Mouse (Mus musculus) kidney, embryonic 16.5 days (tissue): Measurements from ENCODE around the gene Atg2a. TPM values are rescaled to one million over a fixed set of nuclear protein-coding genes. Genes with fewer than 3 reads are reported as not detected.

ENCODE experiments used
- ATAC-seq: fragments of 200-750 bp; cut with Nextera tagmentation; 2 replicates; pipeline ENCODE4 v1.8.0; 2017; ENCODE audit warnings: moderate TSS enrichment; ENCODE audit not compliant: low FRiP score, low TSS enrichment
- H3K27ac ChIP-seq: fragments of 300-500 bp; sonication (generic); 2 replicates; pipeline ENCODE4 v1.5.1; 2014; ENCODE audit warnings: low read length
- H3K27me3 ChIP-seq: fragments of 300-500 bp; sonication (generic); 2 replicates; pipeline ENCODE4 v1.6.1; 2014; ENCODE audit warnings: low read length, control low read depth, mixed read lengths; ENCODE audit not compliant: insufficient read depth
- H3K36me3 ChIP-seq: fragments of 300-500 bp; sonication (generic); 2 replicates; pipeline ENCODE4 v1.6.1; 2014; ENCODE audit warnings: low read length, control low read depth, mixed read lengths; ENCODE audit not compliant: insufficient read depth
- H3K4me1 ChIP-seq: fragments of 300-500 bp; sonication (generic); 2 replicates; pipeline ENCODE4 v1.6.1; 2014; ENCODE audit warnings: low read length, control low read depth, mixed read lengths; ENCODE audit not compliant: insufficient read depth
- H3K4me2 ChIP-seq: fragments of 300-500 bp; sonication (generic); replicated peaks from 2 replicates; pipeline ENCODE4 v1.6.1; 2014; ENCODE audit warnings: low read depth, low read length
- H3K4me3 ChIP-seq: fragments of 300-500 bp; sonication (generic); 2 replicates; pipeline ENCODE4 v1.5.1; 2014; ENCODE audit warnings: mild to moderate bottlenecking, low read length
- H3K9ac ChIP-seq: fragments of 300-500 bp; sonication (generic); replicated peaks from 2 replicates; pipeline ENCODE4 v1.6.1; 2014; ENCODE audit warnings: low read length
- H3K9me3 ChIP-seq: fragments of 300-500 bp; sonication (generic); 2 replicates; pipeline ENCODE4 v1.6.1; 2016; ENCODE audit warnings: low read length, control low read depth
- WGBS: fragments of 180-500 bp; shearing (Covaris S2); extraction: QIAGEN DNeasy Blood & Tissue Kit; methylation state at CpG from one replicate; pipeline ENCODE4 v1.1.7; 2014; 5-methylcytosine and 5-hydroxymethylcytosine counted together
- polyA plus RNA-seq: library from polyadenylated mRNA; unstranded; fragments of >200 nt; fragmentation: Nextera tagmentation; extraction: Ambion mirVana; gene quantifications from 2 replicates; pipeline ENCODE4 v1.2.1, GENCODE M21; 2015

Atg2a gene
- polyA plus RNA-seq, 1 experiment from 2014 or later = 12.1 TPM

- no peak for ATAC-seq
- H3K9ac ChIP-seq = peak overlapping the region; percentile 28; the same call in 1 of the 2 replicates
- peaks cover 6% of the 10 kb centered on the region; the same call in 1 of the 2 replicates for H3K9me3 ChIP-seq
- no peak overlapping the region for H3K27ac ChIP-seq
- H3K27me3 ChIP-seq = no peaks in the 10 kb centered on the region
- 39% methylated on average over 9 of the region's 9 CpGs for WGBS
- peak overlapping the region; percentile 23; the same call in 1 of the 2 replicates for H3K4me2 ChIP-seq
- peaks cover 25% of the 10 kb centered on the region for H3K36me3 ChIP-seq
- no peak overlapping the region for H3K4me3 ChIP-seq
- H3K4me1 ChIP-seq = peaks cover 7% of the 10 kb centered on the region; the same call in 1 of the 2 replicates
Measured at GRCm38 (mm10) chr19:6264200-6264599, 22.7 kb downstream of the Atg2a start.

- H3K36me3 ChIP-seq = peaks cover 22% of the 10 kb centered on the region
- H3K9ac ChIP-seq = no peak overlapping the region
- H3K9me3 ChIP-seq = peaks cover 6% of the 10 kb centered on the region; the same call in 1 of the 2 replicates
- ATAC-seq = no peak
- WGBS = 78% methylated on average over 8 of the region's 8 CpGs
- H3K4me3 ChIP-seq = no peak overlapping the region
- no peak overlapping the region for H3K27ac ChIP-seq
- no peaks in the 10 kb centered on the region for H3K27me3 ChIP-seq
- H3K4me1 ChIP-seq = peaks cover 7% of the 10 kb centered on the region; the same call in 1 of the 2 replicates
- no peak overlapping the region for H3K4me2 ChIP-seq
Measured at GRCm38 (mm10) chr19:6264945-6265344, 23.5 kb downstream of the Atg2a start.

GRCm38 (mm10) chr19:6265727-6266182 lies 24.3 kb downstream of the Atg2a start:
- ATAC-seq = no peak
- H3K9ac ChIP-seq = no peak overlapping the region
- no peak overlapping the region for H3K4me2 ChIP-seq
- H3K27ac ChIP-seq = no peak overlapping the region
- no peaks in the 10 kb centered on the region for H3K27me3 ChIP-seq
- WGBS = 79% methylated on average over 6 of the region's 6 CpGs
- peaks cover 3% of the 10 kb centered on the region; the same call in 1 of the 2 replicates for H3K9me3 ChIP-seq
- H3K4me3 ChIP-seq = no peak overlapping the region
- peaks cover 7% of the 10 kb centered on the region; the same call in 1 of the 2 replicates for H3K4me1 ChIP-seq
- H3K36me3 ChIP-seq = peaks cover 14% of the 10 kb centered on the region

GRCm38 (mm10) chr19:6267306-6268169 lies 26.1 kb downstream of the Atg2a start:
- H3K4me1 ChIP-seq = peaks cover 9% of the 10 kb centered on the region; the same call in 1 of the 2 replicates
- H3K36me3 ChIP-seq = no peaks in the 10 kb centered on the region; the same call in 1 of the 2 replicates
- 21% methylated on average over 11 of the region's 11 CpGs for WGBS
- no peak overlapping the region for H3K4me2 ChIP-seq
- no peaks in the 10 kb centered on the region for H3K27me3 ChIP-seq
- no peak overlapping the region for H3K27ac ChIP-seq
- peak overlapping the region; percentile 29; the same call in 1 of the 2 replicates for H3K9ac ChIP-seq
- H3K4me3 ChIP-seq = no peak overlapping the region
- ATAC-seq = no peak
- no peaks in the 10 kb centered on the region for H3K9me3 ChIP-seq

GRCm38 (mm10) chr19:6268170-6268528 lies 26.7 kb downstream of the Atg2a start:
- WGBS = 8% methylated on average over 8 of the region's 8 CpGs
- ATAC-seq = peak; percentile 68
- Histone ChIP-seq H3K27ac (no peak overlapping the region), H3K27me3 (no peaks in the 10 kb centered on the region), H3K4me2 (no peak overlapping the region), H3K9me3 (no peaks in the 10 kb centered on the region), H3K4me3 (no peak overlapping the region), H3K36me3 (no peaks in the 10 kb centered on the region; the same call in 1 of the 2 replicates), H3K4me1 (peaks cover 10% of the 10 kb centered on the region; the same call in 1 of the 2 replicates), H3K9ac (peak overlapping the region; percentile 29; the same call in 1 of the 2 replicates)

- Histone ChIP-seq H3K27ac (no peak overlapping the region), H3K36me3 (no peaks in the 10 kb centered on the region), H3K4me1 (peaks cover 10% of the 10 kb centered on the region; the same call in 1 of the 2 replicates), H3K4me3 (no peak overlapping the region), H3K9me3 (no peaks in the 10 kb centered on the region), H3K9ac (no peak overlapping the region), H3K4me2 (no peak overlapping the region), H3K27me3 (no peaks in the 10 kb centered on the region)
- no peak for ATAC-seq
- WGBS = 81% methylated on average over 7 of the region's 7 CpGs
Measured at GRCm38 (mm10) chr19:6268670-6269132, 27.2 kb downstream of the Atg2a start.

- H3K27ac ChIP-seq = no peak overlapping the region
- WGBS = 91% methylated on average over 8 of the region's 8 CpGs
- ATAC-seq = no peak
Measured at GRCm38 (mm10) chr19:6269798-6270475, 28.5 kb downstream of the Atg2a start.

GRCm38 (mm10) chr19:6270661-6271060 lies 29.2 kb downstream of the Atg2a start:
- Histone ChIP-seq H3K36me3 (no peaks in the 10 kb centered on the region), H3K9ac (no peak overlapping the region), H3K4me3 (no peak overlapping the region), H3K27me3 (no peaks in the 10 kb centered on the region), H3K4me2 (no peak overlapping the region), H3K27ac (no peak overlapping the region), H3K9me3 (no peaks in the 10 kb centered on the region), H3K4me1 (peaks cover 13% of the 10 kb centered on the region)
- no peak for ATAC-seq
- WGBS = 61% methylated on average over 9 of the region's 9 CpGs

More at GRCm38 (mm10) chr19:6269798-6270475, 28.5 kb downstream of the Atg2a start:
- 0 out of 2 replicates have a peak, but pooled peaks cover 9% of the 10 kb centered on the region for H3K4me1 ChIP-seq
- no peaks in the 10 kb centered on the region for H3K9me3 ChIP-seq
- no peaks in the 10 kb centered on the region for H3K36me3 ChIP-seq
- H3K9ac ChIP-seq = no peak overlapping the region
- H3K27me3 ChIP-seq = no peaks in the 10 kb centered on the region
- no peak overlapping the region for H3K4me3 ChIP-seq
- no peak overlapping the region for H3K4me2 ChIP-seq

- Histone ChIP-seq H3K27me3 (no peaks in the 10 kb centered on the region), H3K4me1 (peaks cover 16% of the 10 kb centered on the region), H3K4me3 (no peak overlapping the region), H3K27ac (0 out of 2 replicates have a peak overlapping the region, but pooled peaks have one; percentile 55), H3K4me2 (no peak overlapping the region), H3K9ac (no peak overlapping the region), H3K36me3 (no peaks in the 10 kb centered on the region), H3K9me3 (no peaks in the 10 kb centered on the region)
- no peak for ATAC-seq
- 39% methylated on average over 8 of the region's 8 CpGs for WGBS
Measured at GRCm38 (mm10) chr19:6271206-6271605, 29.7 kb downstream of the Atg2a start.
